Mouse (Mus musculus) forebrain, postnatal 0 days (tissue): ENCODE data around the gene Rad1. TPM values are rescaled to one million over a fixed set of nuclear protein-coding genes. Genes with fewer than 3 reads are reported as not detected.
"Not testable (repeated sequence)": the region's sequence is repeated elsewhere in the genome, so short reads cannot be mapped to it uniquely, and the experiment has no call there.

ENCODE experiments used
- ATAC-seq: fragments of 200-750 bp; cut with Nextera tagmentation; 2 replicates; pipeline ENCODE4 v1.8.0; 2017; ENCODE audit warnings: mild to moderate bottlenecking, moderate library complexity
- DNase-seq: peaks from one replicate; pipeline ENCODE4 v3.0.0-alpha.2; 2015
- H3K27ac ChIP-seq: fragments of 300-500 bp; sonication (generic); 2 replicates; pipeline ENCODE4 v1.5.1; 2014; ENCODE audit warnings: low read depth, mild to moderate bottlenecking, antibody characterized with exemption, low read length, moderate library complexity, mixed read lengths
- H3K27me3 ChIP-seq: fragments of 300-500 bp; sonication (generic); 2 replicates; pipeline ENCODE4 v1.6.1; 2014; ENCODE audit warnings: mild to moderate bottlenecking, low read length, mixed read lengths; ENCODE audit not compliant: insufficient read depth
- H3K36me3 ChIP-seq: fragments of 300-500 bp; sonication (generic); 2 replicates; pipeline ENCODE4 v1.6.1; 2014; ENCODE audit warnings: mild to moderate bottlenecking, moderate library complexity; ENCODE audit not compliant: insufficient read depth
- H3K4me1 ChIP-seq: fragments of 300-500 bp; sonication (generic); 2 replicates; pipeline ENCODE4 v1.6.1; 2014; ENCODE audit warnings: antibody characterized with exemption; ENCODE audit not compliant: insufficient read depth
- H3K4me2 ChIP-seq: fragments of 300-500 bp; sonication (generic); 2 replicates; pipeline ENCODE4 v1.6.1; 2014; ENCODE audit warnings: low read depth, mild to moderate bottlenecking, moderate library complexity
- H3K4me3 ChIP-seq: fragments of 300-500 bp; sonication (generic); 2 replicates; pipeline ENCODE4 v1.5.1; 2014; ENCODE audit warnings: low read depth, low read length, mixed read lengths
- H3K9ac ChIP-seq: fragments of 300-500 bp; sonication (generic); 2 replicates; pipeline ENCODE4 v1.6.1; 2014; ENCODE audit warnings: mild to moderate bottlenecking
- H3K9me3 ChIP-seq: fragments of 300-500 bp; sonication (generic); 2 replicates; pipeline ENCODE4 v1.6.1; 2016; ENCODE audit warnings: low read length
- CTCF ChIP-seq: sonication (generic); IDR thresholded peaks from 2 replicates; pipeline ENCODE4 v1.5.1; 2016; ENCODE audit warnings: antibody characterized with exemption, control low read depth, low read depth
- WGBS: fragments of 180-500 bp; shearing (Covaris S2); extraction: QIAGEN DNeasy Blood & Tissue Kit; methylation state at CpG from one replicate; pipeline ENCODE4 v1.1.7; 2014; 5-methylcytosine and 5-hydroxymethylcytosine counted together
- polyA plus RNA-seq: library from polyadenylated mRNA; unstranded; fragments of >200 nt; fragmentation: Nextera tagmentation; extraction: Ambion mirVana; gene quantifications from 2 replicates; pipeline ENCODE4 v1.2.1, GENCODE M21; 2015
- total RNA-seq: library from RNA; depleted of rRNA; stranded (reverse); fragments of >200 nt; gene quantifications from 2 replicates; pipeline ENCODE4 v1.2.3, GENCODE M21; 2014

Gene Rad1
- total and polyA plus RNA-seq, 2 experiments from 2014 or later: 18.7 to 23.3 TPM

- Histone ChIP-seq H3K4me1 (peaks cover 12% of the 10 kb centered on the region; the same call in 1 of the 2 replicates), H3K27ac (no peak overlapping the region), H3K4me3 (peak overlapping the region; percentile 90), H3K27me3 (no peaks in the 10 kb centered on the region), H3K4me2 (peak overlapping the region; percentile 71), H3K36me3 (peaks cover 12% of the 10 kb centered on the region), H3K9me3 (no peaks in the 10 kb centered on the region), H3K9ac (no peak overlapping the region)
- no peak for ATAC-seq
- no peak for DNase-seq
- 62% methylated on average over 2 of the region's 2 CpGs for WGBS
- no peak for TF ChIP-seq CTCF
Observed at GRCm38 (mm10) chr15:10487246-10487645, 1.4 kb downstream of the Rad1 start.

DNA sequence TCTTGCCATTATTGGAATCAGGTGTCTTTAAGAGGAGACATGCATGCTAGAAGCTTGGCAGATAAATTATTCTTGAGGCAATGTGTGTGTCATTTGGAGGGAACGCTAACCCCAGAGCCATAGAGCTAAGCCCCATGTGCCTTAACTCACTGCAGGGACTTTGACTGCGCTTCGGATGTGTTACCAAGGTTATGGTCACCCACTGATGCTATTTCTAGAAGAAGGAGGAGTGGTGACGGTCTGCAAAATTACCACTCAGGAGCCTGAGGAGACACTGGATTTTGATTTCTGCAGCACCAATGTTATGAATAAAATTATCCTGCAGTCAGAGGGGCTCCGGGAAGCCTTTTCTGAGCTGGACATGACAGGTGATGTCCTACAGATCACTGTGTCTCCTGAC lies 4.3 kb downstream of the Rad1 start:
- no peak for TF ChIP-seq CTCF
- 93% methylated on average over 5 of the region's 5 CpGs for WGBS
- Histone ChIP-seq H3K9me3 (no peaks in the 10 kb centered on the region), H3K4me1 (peaks cover 6% of the 10 kb centered on the region; the same call in 1 of the 2 replicates), H3K4me3 (no peak overlapping the region), H3K36me3 (peaks cover 14% of the 10 kb centered on the region), H3K4me2 (no peak overlapping the region), H3K27me3 (no peaks in the 10 kb centered on the region), H3K9ac (no peak overlapping the region), H3K27ac (no peak overlapping the region)
- DNase-seq (no peak), ATAC-seq (no peak)

DNA sequence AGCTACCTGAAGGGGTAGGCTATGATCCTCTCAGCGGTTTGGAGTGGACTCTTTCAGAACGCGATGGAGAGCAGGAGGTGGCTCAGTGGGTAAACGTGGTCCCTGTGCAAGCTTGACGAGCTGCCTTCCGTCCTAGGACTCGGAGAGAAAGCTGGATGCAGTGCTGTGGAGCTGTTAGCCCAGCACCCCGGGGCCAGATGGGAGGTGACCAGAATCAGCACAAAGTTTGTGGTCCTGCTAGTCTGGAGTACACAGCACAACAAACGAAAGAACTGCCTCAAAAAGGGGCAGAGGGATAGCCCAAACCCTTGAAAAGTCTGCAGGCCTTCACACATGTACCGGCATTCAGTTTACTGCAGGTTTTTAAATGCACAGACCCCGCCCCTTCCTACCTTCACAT lies 10.1 kb downstream of the Rad1 start:
- no peak overlapping the region for H3K9ac ChIP-seq
- peaks cover 16% of the 10 kb centered on the region for H3K36me3 ChIP-seq
- no peaks in the 10 kb centered on the region for H3K9me3 ChIP-seq
- no peak for TF ChIP-seq CTCF
- no peaks in the 10 kb centered on the region for H3K4me1 ChIP-seq
- no peaks in the 10 kb centered on the region for H3K27me3 ChIP-seq
- ATAC-seq: no peak
- DNase-seq: no peak
- no peak overlapping the region for H3K27ac ChIP-seq
- H3K4me2 ChIP-seq: no peak overlapping the region
- no peak overlapping the region for H3K4me3 ChIP-seq
- WGBS: 94% methylated on average over 11 of the region's 11 CpGs

- not testable (repeated sequence) for H3K4me1 ChIP-seq, H3K9me3 ChIP-seq, H3K27ac ChIP-seq, DNase-seq, H3K4me2 ChIP-seq, H3K9ac ChIP-seq, H3K27me3 ChIP-seq, ATAC-seq, H3K4me3 ChIP-seq
- WGBS: 98% methylated on average over 1 of the region's 1 CpGs
- H3K36me3 ChIP-seq: peaks cover 16% of the 10 kb centered on the region
Observed at GRCm38 (mm10) chr15:10496696-10497095, 10.9 kb downstream of the Rad1 start.

GRCm38 (mm10) chr15:10499593-10499992 lies 13.8 kb downstream of the Rad1 start:
- Histone ChIP-seq H3K4me1 (no peaks in the 10 kb centered on the region), H3K4me3 (no peak overlapping the region), H3K27me3 (no peaks in the 10 kb centered on the region), H3K9ac (no peak overlapping the region), H3K9me3 (no peaks in the 10 kb centered on the region), H3K4me2 (no peak overlapping the region), H3K36me3 (peaks cover 5% of the 10 kb centered on the region; the same call in 1 of the 2 replicates), H3K27ac (no peak overlapping the region)
- WGBS: 80% methylated on average over 5 of the region's 5 CpGs
- ATAC-seq (no peak), DNase-seq (no peak)
- no peak for TF ChIP-seq CTCF

GRCm38 (mm10) chr15:10500035-10500434 lies 14.2 kb downstream of the Rad1 start:
- DNase-seq: no peak
- Histone ChIP-seq H3K4me3 (no peak overlapping the region), H3K9ac (no peak overlapping the region), H3K27ac (no peak overlapping the region), H3K27me3 (no peaks in the 10 kb centered on the region), H3K4me2 (no peak overlapping the region), H3K36me3 (peaks cover 5% of the 10 kb centered on the region; the same call in 1 of the 2 replicates), H3K9me3 (no peaks in the 10 kb centered on the region), H3K4me1 (no peaks in the 10 kb centered on the region)
- ATAC-seq: no peak
- 85% methylated on average over 5 of the region's 5 CpGs for WGBS
- no peak for TF ChIP-seq CTCF

GRCm38 (mm10) chr15:10500838-10501719 lies 15.3 kb downstream of the Rad1 start:
- Histone ChIP-seq H3K27me3 (no peaks in the 10 kb centered on the region), H3K4me1 (no peaks in the 10 kb centered on the region), H3K36me3 (0 out of 2 replicates have a peak, but pooled peaks cover 2% of the 10 kb centered on the region), H3K9ac (peak overlapping the region; percentile 10), H3K9me3 (no peaks in the 10 kb centered on the region), H3K4me2 (no peak overlapping the region), H3K27ac (no peak overlapping the region), H3K4me3 (no peak overlapping the region)
- peak; percentile 89 for TF ChIP-seq CTCF
- DNase-seq: peak; percentile 87
- ATAC-seq: peak; percentile 97
- WGBS: 54% methylated on average over 11 of the region's 11 CpGs
